Mouse (Mus musculus) erythroblast, embryonic 14.5 days (primary cell): ENCODE data around the gene Rprml.

Experiments
- GATA1 ChIP-seq: IDR thresholded peaks from 2 replicates; pipeline ENCODE4 v1.6.1; 2012; ENCODE audit warnings: low read length, inconsistent platforms, mixed read lengths
- TAL1 ChIP-seq: IDR thresholded peaks from 3 replicates; pipeline ENCODE4 v1.6.1; 2012; ENCODE audit warnings: low read length, inconsistent platforms, mixed read lengths

- TF ChIP-seq GATA1 (no peak), TAL1 (no peak)
These were observed 48.3 kb downstream of the Rprml start, which contains the start of gene Gosr2 for GRCm38 (mm10) chr11:103697565-103698176.
